Mouse (Mus musculus): Measurements from ENCODE around the gene Srgap3.
A peak's percentile ranks its signal among the peaks of the same experiment; 100 is the strongest.

Srgap3 gene

DNA sequence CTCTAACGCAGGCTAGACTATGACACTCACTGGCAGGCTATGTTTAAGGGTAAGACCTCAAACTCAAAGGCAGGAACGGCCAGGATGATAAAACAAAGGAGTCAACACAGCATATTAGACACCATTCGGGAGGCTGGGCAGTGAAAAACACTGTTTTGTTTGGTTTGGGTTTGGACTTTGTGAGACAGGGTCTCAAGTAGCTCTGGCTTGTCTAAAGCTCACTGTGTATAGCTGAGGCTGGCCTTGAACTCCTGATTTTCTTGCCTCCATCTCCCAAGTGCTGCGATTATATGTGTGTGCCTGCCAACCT is 136.6 kb downstream of the Srgap3 start:
- no peak for DNase-seq

DNA sequence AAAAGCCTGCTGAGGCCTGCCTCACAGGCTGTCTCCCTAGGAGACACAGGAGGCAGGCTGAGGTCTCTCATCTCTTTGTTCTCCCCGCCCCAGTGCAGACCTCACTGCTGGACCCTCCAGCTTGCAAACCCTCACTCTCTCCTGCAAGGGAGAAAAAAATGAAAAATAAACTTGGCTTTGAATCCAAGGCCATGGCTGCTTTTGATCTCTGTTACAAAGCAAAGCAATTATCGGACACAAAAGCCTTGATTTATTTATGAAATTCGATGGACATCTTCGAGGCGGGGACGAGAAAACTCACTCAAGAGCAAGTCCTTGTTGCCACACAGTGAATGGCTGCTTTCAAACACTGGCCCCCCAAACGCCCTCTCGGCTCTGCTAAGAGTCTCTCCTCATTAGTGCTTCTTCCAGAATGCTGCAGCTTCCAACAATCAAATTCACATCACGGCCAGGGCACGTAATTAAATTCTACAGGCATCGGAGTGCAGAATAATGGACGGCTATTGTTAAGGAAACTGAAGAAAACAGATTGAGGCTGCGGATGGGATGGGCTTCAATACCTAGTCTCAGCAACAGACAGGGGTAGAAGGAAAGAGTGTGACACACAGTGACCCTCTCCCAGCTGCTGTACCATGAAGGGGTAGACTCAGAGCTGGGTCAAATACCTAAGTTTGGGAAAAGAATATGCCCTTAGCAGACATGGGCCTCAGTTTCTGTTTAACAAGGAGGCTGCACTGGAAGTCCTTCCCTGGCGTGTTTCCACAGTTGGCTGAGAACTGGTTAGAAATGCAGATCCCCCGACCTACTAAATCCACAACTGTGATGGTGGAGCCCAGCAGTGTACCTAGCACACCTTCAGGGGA is 137.2 kb downstream of the Srgap3 start:
- DNase-seq, result no peak

DNA sequence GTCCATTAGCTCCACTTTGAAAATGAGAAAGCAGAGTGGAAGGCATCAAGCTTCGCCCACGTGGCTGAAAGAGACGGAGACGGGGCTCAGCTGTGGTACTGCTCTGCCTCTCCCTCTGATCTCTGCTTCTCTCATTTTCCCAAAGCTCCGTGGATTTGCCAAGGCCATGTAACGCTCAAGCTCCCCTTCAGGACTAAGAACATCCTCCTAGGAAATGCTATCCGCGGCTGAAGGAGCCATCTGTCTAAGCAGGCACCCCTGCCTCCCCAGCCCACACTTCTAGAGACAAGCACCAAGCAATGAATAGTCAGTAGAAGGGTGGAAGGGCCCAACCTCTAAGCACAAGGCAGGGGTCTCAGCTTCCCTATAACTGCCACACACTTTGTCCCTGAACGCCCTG is 138.3 kb downstream of the Srgap3 start:
- DNase-seq, result no peak

DNA sequence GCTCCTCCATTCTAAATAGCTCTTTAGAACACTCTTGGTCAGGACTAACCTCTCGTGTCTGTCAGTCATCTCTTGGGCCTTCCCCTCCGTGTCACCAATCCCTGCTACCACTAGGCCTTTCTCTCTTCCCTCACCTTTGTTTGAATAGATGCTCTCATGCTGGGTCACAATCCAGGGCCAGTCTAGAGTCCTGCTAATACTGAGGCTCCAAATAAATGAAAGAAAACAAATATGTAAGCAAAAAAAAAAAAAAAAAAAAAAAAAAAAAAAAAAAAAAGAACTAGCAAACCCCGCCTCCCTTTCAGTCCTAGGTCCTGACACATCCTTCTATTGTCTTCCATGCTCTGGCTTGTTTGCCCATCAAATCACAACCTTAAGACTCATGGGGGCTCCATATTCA is 145.1 kb downstream of the Srgap3 start:
- DNase-seq, result no peak

DNA sequence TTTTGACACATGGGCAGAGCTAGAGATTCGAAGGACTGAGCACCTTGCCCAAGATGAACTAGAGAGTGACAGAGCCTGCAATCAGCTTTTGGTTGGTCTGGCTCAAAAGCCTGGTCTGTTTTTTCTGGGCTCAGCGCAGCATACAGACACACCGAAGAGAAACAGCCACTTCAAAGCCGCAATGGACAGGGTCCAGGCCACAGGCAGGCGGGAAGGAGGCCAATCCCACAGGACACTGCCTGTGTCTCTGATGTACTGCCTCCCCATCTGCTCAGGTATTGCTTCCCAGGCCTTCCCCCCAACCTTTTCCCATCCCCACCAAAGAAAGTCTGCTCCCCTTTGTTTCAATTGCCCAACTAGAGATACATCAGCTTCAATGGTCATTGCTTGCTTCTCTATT is 148.7 kb downstream of the Srgap3 start:
- peak; percentile 98 for DNase-seq

DNA sequence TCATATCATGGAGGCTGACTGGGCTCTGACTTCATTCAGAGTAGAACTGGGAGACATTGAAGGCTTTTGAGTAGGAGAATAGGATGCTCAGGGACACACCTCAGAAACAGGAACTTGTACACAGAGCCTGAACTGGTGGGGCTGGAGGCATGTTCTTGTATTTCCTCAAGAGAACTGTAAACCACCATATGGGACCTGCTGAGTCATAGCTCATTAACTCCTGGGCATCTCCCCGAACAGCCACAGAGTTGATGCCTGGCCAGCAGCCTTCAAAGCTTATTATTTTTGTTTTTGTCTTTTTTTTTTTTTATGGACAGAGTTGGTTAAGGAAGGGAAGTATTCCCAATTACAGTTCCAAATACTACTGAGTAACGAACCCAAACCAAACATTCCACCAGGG is 150.5 kb downstream of the Srgap3 start:
- peak; percentile 85 for DNase-seq

DNA sequence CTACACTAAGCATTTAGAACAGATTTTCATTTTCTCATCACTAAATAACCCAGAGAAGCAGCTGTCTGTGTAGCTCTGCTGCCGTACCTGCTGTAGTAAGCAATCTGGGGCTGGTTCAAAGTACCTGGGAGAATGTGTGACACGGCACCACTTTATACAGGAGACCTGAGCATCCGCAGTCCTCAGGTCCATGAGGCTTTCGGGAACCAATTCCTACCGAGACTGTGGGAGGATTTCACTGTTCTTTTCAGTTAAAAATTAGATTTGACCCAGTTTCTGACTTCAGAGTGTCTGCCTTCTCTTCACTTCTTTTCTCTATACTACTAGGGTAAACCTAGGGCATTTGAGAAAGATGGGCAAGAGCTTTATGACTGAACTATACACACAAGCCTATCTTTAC is 153.2 kb downstream of the Srgap3 start:
- DNase-seq, result no peak

DNA sequence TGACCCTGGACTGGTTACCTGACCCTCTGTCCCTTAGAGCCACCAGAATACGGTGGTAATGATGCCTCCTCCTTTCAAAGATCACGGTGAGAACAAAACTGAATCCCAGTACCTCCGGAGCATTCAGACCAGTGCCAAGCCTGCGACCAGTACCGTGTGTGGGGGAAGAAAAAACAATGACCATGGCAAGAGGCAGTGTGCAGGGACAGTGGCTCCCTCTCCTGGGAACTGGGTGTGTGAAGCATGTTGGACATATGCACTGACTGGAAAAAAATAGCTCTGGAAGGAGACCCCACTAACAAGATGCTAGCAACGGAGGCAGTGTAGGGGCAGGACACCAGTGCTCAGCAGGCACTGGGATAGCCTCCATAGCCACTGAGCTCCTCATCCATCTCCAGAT is 157.2 kb downstream of the Srgap3 start:
- DNase-seq, result no peak

DNA sequence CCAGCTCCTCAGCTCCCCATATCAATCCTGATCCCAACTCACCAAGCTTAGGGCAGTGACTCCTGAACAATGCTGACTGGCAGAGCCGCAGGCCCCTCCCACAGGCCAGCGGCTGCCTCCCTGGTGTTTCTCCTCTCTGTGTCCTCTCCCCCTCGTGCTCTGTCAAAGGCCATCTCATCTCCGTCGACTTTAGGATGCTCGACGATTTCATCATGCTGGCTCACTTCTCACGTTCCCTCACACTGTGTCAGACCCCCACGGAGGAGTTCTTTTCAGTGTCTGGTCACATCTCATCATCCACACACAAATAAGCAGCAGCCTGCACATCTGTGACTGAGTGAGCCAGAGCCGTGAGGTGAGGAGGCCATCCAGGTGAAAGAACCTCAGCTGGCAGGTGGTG is 158.4 kb downstream of the Srgap3 start:
- no peak for DNase-seq

DNA sequence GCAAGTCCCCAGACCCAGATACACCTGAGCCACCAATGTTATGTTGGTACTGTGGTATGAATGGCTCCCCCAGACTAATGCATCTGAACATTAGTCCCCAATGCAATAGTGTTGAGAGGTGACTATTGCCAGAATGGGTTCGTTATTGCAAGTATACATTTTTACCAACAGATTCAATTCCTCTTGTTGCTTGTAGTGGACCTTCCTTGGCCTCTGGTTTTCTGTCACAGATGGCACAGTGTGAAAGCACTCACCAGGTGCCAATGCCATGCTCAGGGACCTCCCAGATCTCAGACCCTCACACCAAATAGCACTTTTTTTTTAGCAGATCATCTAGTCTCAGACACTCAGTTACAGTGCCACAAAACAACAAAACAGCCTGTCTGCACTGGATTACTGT is 158.9 kb downstream of the Srgap3 start:
- peak; percentile 55 for DNase-seq

DNA sequence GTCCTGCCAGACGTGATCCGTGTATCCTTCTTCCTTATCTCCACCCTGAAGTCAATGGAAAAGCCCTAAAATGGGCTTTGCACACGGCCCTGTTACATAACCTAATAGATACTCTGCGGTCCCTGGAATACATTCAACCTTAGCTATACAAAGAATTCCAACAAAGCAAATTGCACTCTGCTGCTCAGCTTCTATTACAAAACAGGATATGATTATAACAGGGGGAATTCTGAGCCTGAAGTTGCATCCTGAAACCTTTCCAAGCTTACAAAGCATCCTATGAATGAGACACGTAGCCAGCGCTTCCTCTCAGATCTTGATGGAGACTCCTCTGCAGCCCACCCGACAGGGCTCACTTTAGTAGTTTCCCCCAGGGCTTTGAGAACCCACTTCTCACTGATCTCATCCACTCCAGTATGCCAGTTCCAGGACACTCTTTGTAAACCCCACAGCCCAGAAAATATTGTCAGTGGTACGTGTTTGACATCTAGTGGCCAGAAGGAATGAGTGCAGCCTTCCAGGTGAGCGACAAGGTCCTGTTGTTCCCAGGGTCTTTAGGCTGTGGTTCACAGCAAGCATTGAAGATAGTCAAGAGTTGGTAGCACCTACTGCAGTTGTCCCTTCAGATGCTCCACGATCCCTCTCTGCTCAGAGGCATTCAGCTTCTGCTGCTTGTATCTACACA is 165.5 kb downstream of the Srgap3 start:
- DNase-seq, result no peak

DNA sequence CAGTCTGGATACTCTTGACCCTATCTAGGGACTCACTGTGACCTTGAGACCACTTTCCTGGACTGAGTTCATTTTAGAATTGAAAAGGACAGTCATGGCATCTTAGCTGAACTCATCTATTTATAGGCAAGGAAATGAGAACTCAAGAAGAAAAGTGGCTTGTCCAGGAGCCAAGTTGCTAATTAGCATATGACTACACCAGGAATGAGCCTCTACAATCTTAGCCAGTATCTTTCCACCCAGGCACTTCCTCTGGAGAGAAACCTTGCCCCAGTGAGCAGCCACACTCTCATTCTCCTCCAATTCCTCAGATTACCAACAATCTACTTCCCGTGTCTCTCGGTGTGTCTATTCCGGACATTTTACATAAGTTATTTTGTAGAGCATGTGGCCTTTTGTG is 168.9 kb downstream of the Srgap3 start:
- DNase-seq, result peak; percentile 61

DNA sequence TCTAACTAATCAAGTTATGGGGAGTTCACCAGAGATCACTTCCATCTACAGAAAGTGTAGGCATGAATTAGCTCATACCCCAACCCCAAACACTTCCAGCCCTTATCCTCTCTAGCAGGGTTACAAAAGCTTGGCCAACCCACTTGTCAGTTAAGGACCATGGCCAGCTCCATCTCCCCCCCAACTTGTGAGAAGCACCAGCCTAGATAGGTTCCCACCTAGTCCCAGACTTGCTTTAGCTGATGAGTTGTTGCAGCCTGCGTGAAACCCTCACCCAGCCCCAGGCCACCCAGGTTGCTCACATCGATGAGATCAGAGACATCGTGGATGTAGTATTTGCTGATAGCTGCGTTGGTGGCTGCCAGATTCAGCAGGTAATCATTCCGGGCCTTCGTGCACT is 170.3 kb downstream of the Srgap3 start:
- no peak for DNase-seq

DNA sequence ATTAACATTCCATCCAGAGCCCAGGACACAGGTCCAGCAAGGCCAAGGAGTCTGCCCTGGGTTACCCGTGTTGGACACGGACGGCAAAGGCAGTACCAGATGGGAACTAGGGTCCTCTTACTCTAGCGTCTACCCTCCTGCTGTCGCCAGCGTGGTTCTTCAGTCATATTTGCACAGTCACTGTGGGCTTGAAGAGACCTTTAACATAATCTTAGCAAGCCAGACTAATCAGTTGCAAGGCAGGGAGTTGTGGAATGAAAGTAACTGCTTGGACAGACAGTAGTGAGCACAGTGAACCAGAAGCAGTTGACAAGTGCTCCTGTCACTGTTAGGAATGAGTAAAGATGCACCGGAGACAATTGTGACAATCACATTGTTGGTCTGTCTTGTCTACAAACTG is 173.3 kb downstream of the Srgap3 start:
- no peak for DNase-seq

DNA sequence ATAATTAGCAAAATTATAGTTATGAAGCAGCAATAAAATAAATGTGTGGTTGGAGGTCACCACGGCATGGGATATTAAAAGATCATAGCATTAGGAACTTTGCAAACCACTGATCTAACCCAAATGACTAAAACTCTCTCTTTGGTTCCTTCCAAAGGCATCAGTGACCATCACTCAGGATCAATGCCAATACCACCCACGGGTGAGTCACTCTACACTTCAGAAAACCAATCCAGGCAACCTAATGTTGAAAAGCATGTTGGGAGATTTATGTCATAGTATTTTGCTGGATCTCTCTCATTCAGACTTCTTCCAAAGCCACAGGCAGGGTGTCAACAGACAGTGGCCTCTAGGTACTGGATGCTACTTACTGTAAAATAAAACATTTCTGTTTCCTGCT is 176.1 kb downstream of the Srgap3 start:
- no peak for DNase-seq

DNA sequence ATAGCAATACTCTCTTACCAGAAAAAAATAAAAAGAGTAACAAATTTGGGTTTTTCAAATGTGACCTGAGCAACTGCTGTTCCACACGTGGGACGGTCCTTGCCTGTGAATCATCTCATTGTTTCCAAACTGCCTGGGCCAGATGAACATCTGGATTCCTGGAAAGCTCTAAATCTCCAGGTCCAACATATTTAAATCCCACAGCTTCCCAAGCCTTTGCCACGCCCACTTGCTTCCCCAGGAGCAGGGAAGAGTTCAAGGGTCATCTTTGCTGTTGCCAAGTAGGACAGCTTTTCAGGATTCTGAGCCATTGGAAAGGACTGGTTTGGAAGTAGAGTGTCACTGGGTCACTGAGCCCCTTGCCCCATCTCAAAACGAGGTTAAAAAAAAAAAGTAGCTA is 188.5 kb downstream of the Srgap3 start:
- DNase-seq, result no peak

DNA sequence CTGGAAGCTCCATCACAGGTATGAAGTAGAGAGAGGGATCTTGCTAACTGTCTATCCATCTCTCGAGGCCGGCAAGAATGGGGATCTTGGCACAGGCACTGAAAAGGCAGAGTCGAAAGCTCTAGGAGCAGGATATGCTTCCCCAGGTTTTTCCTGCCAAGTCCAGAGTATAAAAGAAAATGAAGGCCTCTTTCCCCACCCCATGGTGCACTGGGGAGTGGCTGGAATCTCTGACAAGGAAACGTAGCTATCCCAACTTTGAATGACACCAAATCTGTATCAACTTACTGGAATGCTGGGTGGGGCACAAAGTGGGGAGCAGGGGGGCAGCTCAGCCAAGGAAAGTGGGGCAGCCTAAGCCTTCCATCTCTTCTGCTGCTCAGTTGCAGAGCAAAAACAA is 190.2 kb downstream of the Srgap3 start:
- no peak for DNase-seq

DNA sequence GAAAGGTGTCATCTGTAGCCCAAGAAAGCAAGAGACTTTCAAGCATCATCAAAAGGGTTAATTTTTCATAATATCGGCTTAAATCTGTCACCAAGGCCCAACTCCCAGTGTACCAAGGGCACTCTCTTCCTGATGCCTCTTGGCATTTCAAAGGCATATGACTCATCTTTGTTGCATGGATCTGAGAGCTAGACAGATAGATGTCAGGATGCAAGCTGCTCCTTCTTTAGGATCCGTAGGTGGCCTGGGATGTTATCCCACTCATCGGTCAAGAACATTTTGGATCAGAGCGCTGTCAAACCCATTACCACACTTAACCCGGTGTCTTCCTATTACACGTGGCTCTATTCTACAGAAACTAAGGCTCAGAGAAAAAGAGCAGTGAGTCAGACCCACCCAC is 192.1 kb downstream of the Srgap3 start:
- DNase-seq, result peak; percentile 42

DNA sequence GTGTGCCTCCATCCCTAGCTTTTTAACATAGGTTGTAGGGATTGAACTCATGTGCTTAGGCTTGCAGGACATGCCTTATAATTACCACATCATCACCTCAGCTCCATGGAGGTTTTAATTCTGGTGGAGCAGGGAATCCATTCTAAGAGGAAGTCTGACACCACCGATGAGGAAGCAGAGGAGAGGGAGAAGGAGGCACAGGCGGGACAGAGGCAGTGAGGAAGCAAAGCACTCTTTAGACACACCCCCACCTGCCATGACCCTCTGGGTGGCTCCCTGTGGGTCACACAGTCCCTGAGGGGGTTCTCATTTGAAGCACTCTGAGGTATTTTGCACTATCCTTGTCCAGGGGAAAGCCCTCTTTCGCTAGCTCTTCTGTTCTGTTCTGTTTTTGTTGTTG is 194.5 kb downstream of the Srgap3 start:
- DNase-seq, result no peak

DNA sequence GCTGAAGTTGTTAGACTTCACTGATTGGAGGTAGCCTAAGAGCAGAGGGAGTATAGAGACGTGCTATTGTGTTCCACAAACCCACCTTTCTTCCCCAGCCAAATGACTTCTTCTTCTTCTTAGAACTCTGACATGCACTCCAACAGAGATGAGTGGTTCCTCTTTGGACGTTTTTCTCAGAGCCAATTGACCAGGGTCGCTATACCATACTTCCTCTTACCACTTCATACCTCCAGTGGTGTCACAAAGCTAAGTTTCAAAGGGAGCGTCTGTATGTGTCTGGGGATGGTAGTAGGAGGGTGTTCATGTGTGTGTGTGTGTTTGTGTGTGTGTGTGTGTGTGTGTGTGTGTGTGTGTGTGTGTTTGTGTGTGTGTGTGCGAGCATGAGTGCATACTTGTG is 195.1 kb downstream of the Srgap3 start:
- DNase-seq, result no peak

DNA sequence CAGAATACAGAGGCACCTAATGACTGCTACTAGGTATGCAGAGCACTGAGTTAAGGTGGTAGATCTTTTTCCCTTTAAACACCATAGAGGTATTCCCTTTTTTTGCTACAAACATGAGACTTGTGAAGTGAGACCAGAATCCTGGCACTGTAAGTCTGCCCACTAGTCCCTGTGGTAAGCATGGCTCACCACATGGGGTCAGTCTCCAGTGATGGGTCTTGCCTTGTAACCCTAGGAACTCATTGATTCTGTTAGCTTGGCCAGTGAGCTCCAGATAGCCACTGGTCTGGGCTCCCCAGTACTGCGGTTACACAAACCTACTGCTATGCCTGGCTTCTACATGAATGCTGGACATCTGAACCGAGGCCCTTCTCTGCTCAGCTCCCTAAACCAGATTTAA is 204.8 kb downstream of the Srgap3 start:
- peak; percentile 36 for DNase-seq

DNA sequence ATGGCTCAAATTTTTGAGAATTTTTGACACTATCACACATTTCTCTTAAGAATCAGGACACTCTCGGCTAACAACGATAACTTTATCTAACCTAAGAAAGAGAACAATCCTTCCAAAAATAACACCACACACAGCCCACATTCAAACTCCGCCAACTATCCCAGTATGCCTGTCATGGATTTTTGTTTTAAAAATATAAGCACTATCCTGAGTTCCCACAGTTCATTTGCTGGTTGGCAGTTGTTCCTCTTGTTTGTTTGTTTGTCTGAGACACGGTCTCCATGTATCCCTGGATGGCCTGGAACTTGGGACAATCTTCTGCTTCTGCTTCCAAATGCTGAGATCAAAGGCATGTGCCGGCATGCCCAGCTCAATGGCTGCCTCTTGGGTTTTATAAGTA is 205.3 kb downstream of the Srgap3 start:
- DNase-seq, result no peak

DNA sequence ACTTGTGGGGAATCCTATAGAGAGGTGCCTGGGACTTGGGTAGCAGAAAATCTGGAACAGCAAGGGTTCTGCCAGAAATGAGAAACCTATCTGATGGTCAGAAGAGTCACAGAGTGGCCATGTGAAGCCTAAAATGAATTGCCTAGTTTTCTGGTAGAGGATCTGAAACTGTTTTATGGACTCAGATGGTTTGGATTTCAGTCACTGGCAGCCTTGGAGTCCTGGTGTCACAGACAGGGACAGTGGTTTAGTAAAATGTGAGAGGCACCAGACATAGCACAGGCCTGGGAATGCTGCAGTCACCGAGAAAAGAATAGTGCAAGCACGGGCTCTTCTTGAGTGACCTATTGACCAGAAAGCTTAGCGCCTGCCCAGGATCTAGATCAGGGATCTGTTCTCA is 207.4 kb downstream of the Srgap3 start:
- no peak for DNase-seq

DNA sequence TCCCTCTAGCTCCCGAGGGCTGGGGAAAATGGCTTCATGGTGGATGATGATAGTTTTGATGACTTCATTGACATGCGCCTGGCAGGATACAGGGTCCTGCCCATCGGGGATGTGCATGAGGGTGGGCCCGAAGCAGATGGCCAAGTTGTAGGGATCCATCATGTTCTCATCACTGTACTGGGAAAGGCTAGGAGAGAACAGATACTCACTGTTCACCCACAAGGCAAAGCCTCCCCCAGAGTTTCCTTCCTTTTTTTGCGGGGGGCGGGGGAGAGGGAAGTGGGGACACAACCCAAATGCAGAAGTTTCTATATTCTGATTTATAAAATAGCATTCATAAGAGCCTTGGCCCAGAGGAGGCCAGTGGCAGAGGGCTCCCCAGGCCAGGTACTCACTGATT is 208.1 kb downstream of the Srgap3 start:
- DNase-seq, result no peak

DNA sequence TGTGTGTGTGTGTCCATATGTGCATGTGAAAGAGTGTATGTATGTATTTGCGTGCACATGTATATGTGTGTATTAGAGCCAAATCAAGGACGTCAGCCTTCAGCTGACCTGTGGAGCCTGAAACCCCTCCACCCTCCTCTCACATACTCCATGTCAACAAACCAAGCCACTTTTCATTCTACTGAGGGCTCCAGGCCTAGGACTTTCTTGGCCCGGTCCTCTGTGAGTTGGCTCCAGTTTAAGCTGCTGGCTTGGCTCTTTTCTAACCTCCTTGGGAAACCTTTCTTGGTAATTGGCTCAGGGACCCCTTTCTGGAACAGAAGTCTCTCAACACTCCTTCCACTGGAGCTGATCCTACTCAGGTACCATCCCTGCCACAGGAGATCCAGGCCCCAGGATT is 210.6 kb downstream of the Srgap3 start:
- DNase-seq, result no peak

Data from cerebellum, adult 9-10 months (tissue).